Mouse (Mus musculus): Measurements from ENCODE around the gene Crnkl1.

DNA sequence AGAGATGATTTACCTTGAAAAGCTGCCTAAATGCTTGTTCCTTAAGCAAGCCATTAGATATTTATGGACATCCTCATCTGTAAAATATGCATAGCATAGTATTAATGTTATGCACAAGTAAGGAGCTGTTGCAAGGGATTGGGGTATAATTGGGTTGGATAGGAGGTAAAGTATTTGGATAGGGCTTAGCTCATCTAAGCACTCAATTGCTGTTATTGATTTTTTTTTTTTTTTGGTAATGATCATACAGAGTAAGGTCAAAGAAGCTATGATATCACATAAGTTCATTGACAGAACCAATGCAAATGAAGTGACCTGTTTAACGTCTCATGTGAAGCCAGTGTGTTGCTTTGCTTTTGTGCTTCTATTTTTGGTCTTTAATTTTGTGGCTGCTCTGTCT is 60.9 kb downstream of the Crnkl1 start:
- TF ChIP-seq GATA1 (IDR thresholded peaks at IDR 0.05; ENCODE audit: borderline replicate concordance, low read length): no peak
- no peak for TF ChIP-seq FLI1 (IDR thresholded peaks at IDR 0.05; ENCODE audit: low read length)
